Mouse (Mus musculus): ENCODE measurements around the gene Mrpl21.

Gene Mrpl21

GRCm38 (mm10) chr19:3297775-3298174 lies 15.1 kb downstream of the Mrpl21 start:
- DNase-seq (ENCODE audit: low read depth, low spot score): no peak

GRCm38 (mm10) chr19:3304017-3304416 lies 21.3 kb downstream of the Mrpl21 start:
- no peak for DNase-seq (ENCODE audit: low read depth, low spot score)

GRCm38 (mm10) chr19:3307175-3307949 lies 24.7 kb downstream of the Mrpl21 start:
- no peak for DNase-seq (ENCODE audit: low read depth, low spot score)

- no peak for DNase-seq (ENCODE audit: low read depth, low spot score)
These were observed 36.6 kb downstream of the Mrpl21 start for GRCm38 (mm10) chr19:3319341-3319740.

GRCm38 (mm10) chr19:3320086-3320485 lies 37.4 kb downstream of the Mrpl21 start:
- DNase-seq (ENCODE audit: low read depth, low spot score): no peak

- DNase-seq (ENCODE audit: low read depth, low spot score): no peak
These were observed 38.1 kb downstream of the Mrpl21 start for GRCm38 (mm10) chr19:3320801-3321200.

GRCm38 (mm10) chr19:3321617-3322016 lies 38.9 kb downstream of the Mrpl21 start:
- DNase-seq (ENCODE audit: low read depth, low spot score): no peak

GRCm38 (mm10) chr19:3322261-3322969 lies 39.7 kb downstream of the Mrpl21 start, which contains the start of gene Cpt1a:
Gene Cpt1a (plus strand): TSS chr19:3322334.
- peak; percentile 44 for DNase-seq (ENCODE audit: low read depth, low spot score)

- peak; percentile 63 for DNase-seq (ENCODE audit: low read depth, low spot score)
These were observed 40.5 kb downstream of the Mrpl21 start for GRCm38 (mm10) chr19:3323201-3323621.

- no peak for DNase-seq (ENCODE audit: low read depth, low spot score)
These were observed 41.1 kb downstream of the Mrpl21 start for GRCm38 (mm10) chr19:3323753-3324270.

GRCm38 (mm10) chr19:3324271-3324811 lies 41.6 kb downstream of the Mrpl21 start:
- no peak for DNase-seq (ENCODE audit: low read depth, low spot score)

- peak; percentile 68 for DNase-seq (ENCODE audit: low read depth, low spot score)
These were observed 42.4 kb downstream of the Mrpl21 start for GRCm38 (mm10) chr19:3324931-3325711.

- DNase-seq (ENCODE audit: low read depth, low spot score): no peak
These were observed 43.2 kb downstream of the Mrpl21 start for GRCm38 (mm10) chr19:3325771-3326478.

- no peak for DNase-seq (ENCODE audit: low read depth, low spot score)
These were observed 43.9 kb downstream of the Mrpl21 start for GRCm38 (mm10) chr19:3326479-3327047.

GRCm38 (mm10) chr19:3333247-3333646 lies 50.5 kb downstream of the Mrpl21 start:
- DNase-seq (ENCODE audit: low read depth, low spot score): no peak

- DNase-seq (ENCODE audit: low read depth, low spot score): no peak
These were observed 51.2 kb downstream of the Mrpl21 start for GRCm38 (mm10) chr19:3333694-3334515.

- DNase-seq (ENCODE audit: low read depth, low spot score): no peak
These were observed 51.8 kb downstream of the Mrpl21 start for GRCm38 (mm10) chr19:3334550-3334949.

GRCm38 (mm10) chr19:3335917-3336316 lies 53.2 kb downstream of the Mrpl21 start:
- no peak for DNase-seq (ENCODE audit: low read depth, low spot score)

- DNase-seq (ENCODE audit: low read depth, low spot score): no peak
These were observed 54.0 kb downstream of the Mrpl21 start for GRCm38 (mm10) chr19:3336485-3337255.
